Mouse (Mus musculus) embryo, embryonic 9.5 days (tissue): ENCODE data around the gene Aff2.

Source experiments
- DNase-seq: peaks from one replicate; pipeline ENCODE4 v3.0.0-alpha.2; 2017; ENCODE audit errors: extremely low spot score

The Aff2 gene

GRCm38 (mm10) chrX:69744962-69745597 is 385.0 kb downstream of the Aff2 start:
- DNase-seq = no peak

GRCm38 (mm10) chrX:69801890-69802439 is 441.9 kb downstream of the Aff2 start:
- DNase-seq = no peak

GRCm38 (mm10) chrX:69802481-69802880 is 442.4 kb downstream of the Aff2 start:
- no peak for DNase-seq

- DNase-seq = no peak
Measured at GRCm38 (mm10) chrX:69811798-69812197, 451.7 kb downstream of the Aff2 start.

GRCm38 (mm10) chrX:69815054-69815453 is 455.0 kb downstream of the Aff2 start:
- DNase-seq = no peak

GRCm38 (mm10) chrX:69817679-69818078 is 457.6 kb downstream of the Aff2 start:
- DNase-seq = no peak

- DNase-seq = no peak
Measured at GRCm38 (mm10) chrX:69818188-69818587, 458.1 kb downstream of the Aff2 start.

GRCm38 (mm10) chrX:69867601-69868000 is 507.5 kb downstream of the Aff2 start:
- DNase-seq = no peak

- no peak for DNase-seq
Measured at GRCm38 (mm10) chrX:69891713-69892112, 531.6 kb downstream of the Aff2 start.
